Mouse (Mus musculus) duodenum, adult 2 months (tissue): ENCODE measurements around the gene Dtx3. TPM values are rescaled to one million over a fixed set of nuclear protein-coding genes. Genes with fewer than 3 reads are reported as not detected.

Source experiments
- polyA plus RNA-seq: library from polyadenylated mRNA; depleted of rRNA; stranded (reverse); fragments of >200 nt; gene quantifications from 2 replicates; pipeline ENCODE4 v1.2.3, GENCODE M21; 2012; ENCODE audit warnings: low replicate concordance; rRNA removed

Gene Dtx3
- polyA plus RNA-seq, result 35.7 and 63.9 TPM in 2 replicates

GRCm38 (mm10) chr10:127195328-127196129 lies at the start of gene Dtx3:
Dtx3 (minus strand) TSS chr10:127195728.

GRCm38 (mm10) chr10:127211414-127211854 lies 15.9 kb upstream of the Dtx3 start, which contains the start of gene Pip4k2c:
Pip4k2c (minus strand) TSS chr10:127211585.

DNA sequence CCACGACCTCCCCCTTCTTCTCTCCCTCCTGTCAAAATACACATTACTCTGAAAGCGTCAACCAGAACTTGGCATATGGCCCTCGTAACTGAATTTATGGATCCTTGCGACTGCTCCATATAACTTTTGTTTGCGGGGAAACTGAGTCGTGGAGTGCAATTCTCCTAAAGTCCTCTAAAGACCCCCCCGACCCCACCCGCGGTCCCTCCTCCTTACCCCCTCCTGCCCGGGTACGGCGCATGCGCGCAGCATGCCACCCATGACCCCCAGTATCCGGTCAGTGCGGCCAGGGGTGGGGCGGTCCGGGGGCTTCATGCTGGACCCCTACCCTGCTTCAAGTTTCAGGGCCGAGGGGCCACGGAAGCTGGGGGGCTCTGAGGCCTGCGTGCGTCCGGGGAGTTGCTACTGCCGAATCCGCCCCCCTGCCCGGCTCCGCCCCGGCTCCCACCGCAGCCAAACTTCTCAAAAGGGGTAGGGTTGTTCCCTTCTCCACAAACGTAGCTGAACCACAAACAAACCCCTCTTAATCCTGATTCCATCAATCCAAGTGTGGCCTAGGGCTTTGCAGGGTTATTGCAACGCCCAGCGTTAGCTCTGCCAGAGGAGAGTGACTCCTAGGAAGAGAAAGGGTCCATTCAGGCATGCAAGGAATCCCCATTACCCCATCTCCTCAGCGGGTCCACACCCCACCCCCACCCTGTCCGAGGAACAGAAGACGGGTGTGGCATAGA lies 5.7 kb downstream of the Dtx3 start, which contains the start of gene Arhgef25:
TSS of gene Arhgef25 (minus strand) at position 433 of the 731 bp plus-strand sequence.

GRCm38 (mm10) chr10:127179871-127180694 lies 15.4 kb downstream of the Dtx3 start, which contains the start of gene Slc26a10:
Slc26a10 (minus strand) TSS chr10:127180645.

GRCm38 (mm10) chr10:127164631-127165353 lies 30.7 kb downstream of the Dtx3 start, which contains the start of gene B4galnt1:
B4galnt1 (plus strand) TSS chr10:127165225.

Other genes starting within 250 kb of the Dtx3 start
- 59.2 and 74.5 TPM in 2 replicates for gene Ctdsp2, start 217.0 kb downstream of the Dtx3 start, polyA plus RNA-seq
- gene Avil, start 195.0 kb downstream of the Dtx3 start, polyA plus RNA-seq, result 0.83 and 9.1 TPM in 2 replicates
- 31.8 and 44.1 TPM in 2 replicates for gene Tsfm, start 164.9 kb downstream of the Dtx3 start, polyA plus RNA-seq
- gene Mettl1, start 154.3 kb downstream of the Dtx3 start, polyA plus RNA-seq, result 7.0 and 13.9 TPM in 2 replicates
- 0.58 and 1.6 TPM in 2 replicates for gene Eef1akmt3, start 154.2 kb downstream of the Dtx3 start, polyA plus RNA-seq
- gene Cyp27b1, start 147.5 kb downstream of the Dtx3 start, polyA plus RNA-seq, result 0.13 and 0.65 TPM in 2 replicates
- 4.3 and 5.4 TPM in 2 replicates for gene March9, start 135.5 kb downstream of the Dtx3 start, polyA plus RNA-seq
- 76.0 and 80.3 TPM in 2 replicates for gene Cdk4, start 132.2 kb downstream of the Dtx3 start, polyA plus RNA-seq
- 35.7 and 49.3 TPM in 2 replicates for gene Tspan31, start 125.5 kb downstream of the Dtx3 start, polyA plus RNA-seq
- 3.5 and 11.0 TPM in 2 replicates for gene Agap2, start 120.4 kb downstream of the Dtx3 start, polyA plus RNA-seq
- 93.3 and 122 TPM in 2 replicates for gene Os9, start 74.6 kb downstream of the Dtx3 start, polyA plus RNA-seq
- gene B4galnt1, start 30.5 kb downstream of the Dtx3 start, polyA plus RNA-seq, result 360 and 560 TPM in 2 replicates
- gene Slc26a10, start 15.1 kb downstream of the Dtx3 start, polyA plus RNA-seq, result 0.82 and 1.6 TPM in 2 replicates
- gene Arhgef25, start 5.6 kb downstream of the Dtx3 start, polyA plus RNA-seq, result 14.2 and 14.6 TPM in 2 replicates
- 17.3 and 27.4 TPM in 2 replicates for gene Pip4k2c, start 15.9 kb upstream of the Dtx3 start, polyA plus RNA-seq
- 1.7 and 6.0 TPM in 2 replicates for gene Kif5a, start 67.6 kb upstream of the Dtx3 start, polyA plus RNA-seq
- 160 and 195 TPM in 2 replicates for gene Dctn2, start 70.6 kb upstream of the Dtx3 start, polyA plus RNA-seq
- gene Mbd6, start 93.3 kb upstream of the Dtx3 start, polyA plus RNA-seq, result 74.0 and 74.1 TPM in 2 replicates
- gene Mars, start 116.1 kb upstream of the Dtx3 start, polyA plus RNA-seq, result 20.5 and 36.1 TPM in 2 replicates
- gene Arhgap9, start 126.2 kb upstream of the Dtx3 start, polyA plus RNA-seq, result 5.5 and 13.7 TPM in 2 replicates
- gene Gli1, start 146.2 kb upstream of the Dtx3 start, polyA plus RNA-seq, result 8.0 and 8.8 TPM in 2 replicates
- not detected in 2 replicates for gene Inhbe, start 158.7 kb upstream of the Dtx3 start, polyA plus RNA-seq
- 0.07 and 0.16 TPM in 2 replicates for gene Inhbc, start 174.7 kb upstream of the Dtx3 start, polyA plus RNA-seq
- gene R3hdm2, start 184.6 kb upstream of the Dtx3 start, polyA plus RNA-seq, result 96.4 and 136 TPM in 2 replicates